Mouse (Mus musculus) liver, embryonic 15.5 days (tissue): ENCODE measurements around the gene Tbx2. TPM values are rescaled to one million over a fixed set of nuclear protein-coding genes. Genes with fewer than 3 reads are reported as not detected.

Experiments used
- ATAC-seq: fragments of 200-750 bp; cut with Nextera tagmentation; 2 replicates; pipeline ENCODE4 v1.8.0; 2017; ENCODE audit warnings: moderate number of reproducible peaks, mild to moderate bottlenecking, moderate library complexity; ENCODE audit not compliant: insufficient read depth
- H3K27ac ChIP-seq: fragments of 300-500 bp; sonication (generic); replicated peaks from 2 replicates; pipeline ENCODE4 v1.5.1; 2015; ENCODE audit warnings: mild to moderate bottlenecking, inconsistent platforms
- H3K27me3 ChIP-seq: fragments of 300-500 bp; sonication (generic); 2 replicates; pipeline ENCODE4 v1.6.1; 2015; ENCODE audit warnings: mild to moderate bottlenecking, inconsistent platforms
- H3K36me3 ChIP-seq: fragments of 300-500 bp; sonication (generic); replicated peaks from 2 replicates; pipeline ENCODE4 v1.6.1; 2015; ENCODE audit warnings: moderate library complexity, mild to moderate bottlenecking, inconsistent platforms
- H3K4me1 ChIP-seq: fragments of 300-500 bp; sonication (generic); replicated peaks from 2 replicates; pipeline ENCODE4 v1.6.1; 2015; ENCODE audit warnings: inconsistent platforms
- H3K4me2 ChIP-seq: fragments of 300-500 bp; sonication (generic); 2 replicates; pipeline ENCODE4 v1.6.1; 2015; ENCODE audit warnings: moderate library complexity, mild to moderate bottlenecking, inconsistent platforms
- H3K4me3 ChIP-seq: fragments of 300-500 bp; sonication (generic); replicated peaks from 2 replicates; pipeline ENCODE4 v1.5.1; 2015; ENCODE audit warnings: mild to moderate bottlenecking, inconsistent platforms
- H3K9ac ChIP-seq: fragments of 300-500 bp; sonication (generic); 2 replicates; pipeline ENCODE4 v1.6.1; 2015; ENCODE audit warnings: moderate library complexity, mild to moderate bottlenecking, inconsistent platforms
- H3K9me3 ChIP-seq: fragments of 300-500 bp; sonication (generic); replicated peaks from 2 replicates; pipeline ENCODE4 v1.6.1; 2016; ENCODE audit warnings: inconsistent platforms
- WGBS: fragments of 180-500 bp; shearing (Covaris S2); methylation state at CpG from one replicate; pipeline ENCODE4 v1.1.7; 2015; ENCODE audit warnings: mixed read lengths; ENCODE audit not compliant: insufficient replicate concordance; 5-methylcytosine and 5-hydroxymethylcytosine counted together
- polyA plus RNA-seq: library from polyadenylated mRNA; unstranded; fragments of >200 nt; fragmentation: Nextera tagmentation; extraction: Ambion mirVana; gene quantifications from 2 replicates; pipeline ENCODE4 v1.2.1, GENCODE M21; 2015

Tbx2 gene
- polyA plus RNA-seq, 1 experiment from 2014 or later, result 0.45 TPM

DNA sequence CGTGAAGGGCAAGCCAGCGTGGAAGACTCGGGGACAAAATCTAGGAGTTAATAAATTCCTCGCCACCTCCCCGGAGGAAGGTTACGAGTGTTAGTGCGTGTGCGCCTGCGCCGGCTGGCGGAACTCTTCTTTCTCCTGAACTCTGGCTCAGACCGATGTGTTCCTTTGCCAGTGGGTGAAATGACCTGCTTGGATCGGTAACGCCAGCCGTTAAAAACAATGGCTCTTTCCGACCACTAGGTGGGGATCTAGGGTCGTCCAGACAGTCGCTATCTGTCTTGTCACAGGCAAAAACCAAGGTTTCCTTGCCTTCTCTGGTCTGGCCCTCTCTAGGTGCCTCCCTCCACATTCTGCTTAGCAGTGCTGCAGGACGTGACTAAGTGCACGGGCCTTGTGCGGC is 16.7 kb downstream of the Tbx2 start:
- peaks cover 64% of the 10 kb centered on the region for H3K27me3 ChIP-seq
- no peaks in the 10 kb centered on the region for H3K36me3 ChIP-seq
- peak overlapping the region; percentile 29 for H3K4me2 ChIP-seq
- H3K9me3 ChIP-seq, result no peaks in the 10 kb centered on the region
- peak; percentile 35; the same call in 1 of the 2 replicates for ATAC-seq
- H3K4me3 ChIP-seq, result no peak overlapping the region
- WGBS, result 5% methylated on average over 21 of the region's 21 CpGs
- H3K27ac ChIP-seq, result no peak overlapping the region
- peaks cover 6% of the 10 kb centered on the region for H3K4me1 ChIP-seq
- no peak overlapping the region for H3K9ac ChIP-seq

DNA sequence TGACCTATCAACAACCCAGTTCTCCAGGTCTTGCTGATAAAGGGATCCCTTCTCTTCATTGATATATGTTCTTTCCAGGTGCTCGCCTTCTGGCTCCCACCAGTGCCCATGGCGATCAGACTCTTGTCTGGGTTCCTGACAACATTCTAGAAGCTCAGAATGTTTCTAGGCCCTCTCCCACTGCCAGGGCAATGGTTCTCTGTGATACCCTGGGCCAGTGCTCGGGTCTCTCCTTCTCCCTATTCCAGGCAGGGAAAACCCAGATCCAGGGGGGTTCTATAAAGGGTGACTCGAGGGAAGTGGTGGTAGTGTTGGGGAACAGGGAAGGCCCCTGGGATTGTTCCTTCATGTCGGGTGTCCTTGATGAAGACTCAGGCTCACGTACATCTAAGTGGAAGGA is 17.9 kb downstream of the Tbx2 start, which contains the start of gene Gm11444:
Gm11444 (minus strand) TSS at position 101 of the 400 bp plus-strand sequence.
- ATAC-seq, result no peak
- H3K9me3 ChIP-seq, result no peaks in the 10 kb centered on the region
- WGBS, result 68% methylated on average over 6 of the region's 6 CpGs

DNA sequence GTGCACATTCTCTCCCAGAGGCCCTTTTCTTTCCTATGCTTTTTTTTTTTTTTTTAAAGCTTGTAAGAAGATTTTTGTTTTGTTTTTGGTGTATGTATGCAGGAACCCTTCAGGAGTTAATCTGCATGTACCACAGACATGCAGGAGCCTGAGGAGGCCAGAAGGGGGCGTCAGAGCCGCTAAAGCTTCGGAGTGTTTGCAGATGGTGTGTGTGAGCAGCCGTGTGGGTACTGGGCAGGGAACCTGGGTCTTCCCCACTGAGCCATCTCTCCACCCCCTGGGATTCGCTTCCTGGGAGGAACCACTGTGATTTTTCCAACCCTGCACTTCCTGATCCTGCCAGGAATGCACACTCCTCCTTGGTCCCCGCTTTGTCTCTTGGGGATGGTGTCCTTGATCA is 18.4 kb downstream of the Tbx2 start:
- WGBS, result 36% methylated on average over 6 of the region's 6 CpGs
- Histone ChIP-seq H3K9ac (no peak overlapping the region), H3K9me3 (no peaks in the 10 kb centered on the region), H3K4me3 (no peak overlapping the region), H3K36me3 (no peaks in the 10 kb centered on the region), H3K27me3 (peaks cover 46% of the 10 kb centered on the region), H3K4me2 (no peak overlapping the region), H3K27ac (no peak overlapping the region), H3K4me1 (no peaks in the 10 kb centered on the region)
- ATAC-seq, result no peak

More for the DNA sequence above, 17.9 kb downstream of the Tbx2 start, which contains the start of gene Gm11444:
- Histone ChIP-seq H3K4me3 (no peak within 1 kb of the TSS), H3K4me2 (no peak within 1 kb of the TSS; the same call in 1 of the 2 replicates), H3K4me1 (no peaks in the 10 kb centered on the region), H3K36me3 (no peaks in the 10 kb centered on the region), H3K27ac (no peak within 1 kb of the TSS), H3K9ac (no peak within 1 kb of the TSS), H3K27me3 (peaks cover 52% of the 10 kb centered on the region)

DNA sequence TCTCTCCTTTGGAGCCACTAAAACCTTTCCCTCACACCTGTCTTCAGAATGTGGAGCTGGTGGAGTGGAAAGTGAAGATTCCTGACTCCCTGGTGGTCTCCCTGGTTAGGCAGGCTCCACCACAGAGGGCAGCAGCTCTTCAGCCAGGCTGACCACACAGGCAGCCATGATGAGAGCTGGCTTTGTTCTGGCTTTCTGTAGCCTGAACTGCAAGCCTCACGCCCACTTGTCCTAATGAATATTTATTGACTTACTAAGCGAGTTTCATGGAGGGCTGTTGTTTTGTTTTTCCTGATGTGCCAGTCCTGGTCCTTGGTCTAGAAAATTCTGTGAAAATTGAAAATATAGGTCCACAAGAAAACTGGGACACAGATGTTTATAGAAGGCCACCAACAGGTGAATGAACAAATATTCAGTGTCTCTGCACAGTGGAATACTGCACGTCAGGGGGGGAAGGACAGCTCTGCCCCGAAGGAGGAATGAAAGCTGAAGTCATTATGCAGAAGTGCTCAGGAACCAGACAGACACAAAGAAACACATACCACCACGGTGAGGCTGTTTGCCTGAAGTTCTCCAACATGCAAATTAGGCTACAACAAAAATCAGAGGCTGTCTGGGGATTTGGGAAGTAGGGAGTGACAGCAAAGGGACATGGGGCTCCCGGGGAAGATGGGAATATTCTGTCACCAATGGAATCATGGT is 25.8 kb downstream of the Tbx2 start:
- ATAC-seq, result no peak
- Histone ChIP-seq H3K27me3 (peaks cover 2% of the 10 kb centered on the region; the same call in 1 of the 2 replicates), H3K4me2 (no peak overlapping the region), H3K9me3 (no peaks in the 10 kb centered on the region), H3K4me1 (no peaks in the 10 kb centered on the region), H3K4me3 (no peak overlapping the region), H3K36me3 (no peaks in the 10 kb centered on the region), H3K27ac (no peak overlapping the region), H3K9ac (no peak overlapping the region)
- WGBS, result 37% methylated on average over 6 of the region's 6 CpGs

DNA sequence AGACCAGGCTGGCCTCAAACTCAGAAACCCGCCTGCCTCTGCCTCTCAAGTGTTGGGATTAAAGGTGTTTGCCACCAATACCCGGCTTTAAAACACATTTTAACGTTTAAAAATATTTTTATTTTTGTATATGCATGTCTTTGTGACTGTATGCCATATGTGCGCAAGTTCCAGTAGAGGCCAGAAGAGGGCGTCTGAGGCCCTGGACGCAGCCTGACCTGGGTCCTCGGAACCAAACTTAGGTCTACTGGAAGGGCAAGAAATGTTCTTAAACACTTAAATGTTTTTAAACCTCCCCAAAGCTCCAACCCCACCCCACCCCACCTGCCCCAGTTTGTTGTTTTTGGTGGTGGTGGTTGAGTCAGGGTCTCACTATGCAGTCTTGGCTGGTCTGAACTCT is 32.0 kb downstream of the Tbx2 start:
- no peak overlapping the region for H3K4me2 ChIP-seq
- 27% methylated on average over 7 of the region's 7 CpGs for WGBS
- no peak for ATAC-seq
- no peaks in the 10 kb centered on the region for H3K4me1 ChIP-seq
- H3K27me3 ChIP-seq, result peaks cover 4% of the 10 kb centered on the region; the same call in 1 of the 2 replicates
- no peaks in the 10 kb centered on the region for H3K36me3 ChIP-seq
- H3K27ac ChIP-seq, result no peak overlapping the region
- H3K9me3 ChIP-seq, result no peaks in the 10 kb centered on the region
- H3K9ac ChIP-seq, result no peak overlapping the region
- no peak overlapping the region for H3K4me3 ChIP-seq

DNA sequence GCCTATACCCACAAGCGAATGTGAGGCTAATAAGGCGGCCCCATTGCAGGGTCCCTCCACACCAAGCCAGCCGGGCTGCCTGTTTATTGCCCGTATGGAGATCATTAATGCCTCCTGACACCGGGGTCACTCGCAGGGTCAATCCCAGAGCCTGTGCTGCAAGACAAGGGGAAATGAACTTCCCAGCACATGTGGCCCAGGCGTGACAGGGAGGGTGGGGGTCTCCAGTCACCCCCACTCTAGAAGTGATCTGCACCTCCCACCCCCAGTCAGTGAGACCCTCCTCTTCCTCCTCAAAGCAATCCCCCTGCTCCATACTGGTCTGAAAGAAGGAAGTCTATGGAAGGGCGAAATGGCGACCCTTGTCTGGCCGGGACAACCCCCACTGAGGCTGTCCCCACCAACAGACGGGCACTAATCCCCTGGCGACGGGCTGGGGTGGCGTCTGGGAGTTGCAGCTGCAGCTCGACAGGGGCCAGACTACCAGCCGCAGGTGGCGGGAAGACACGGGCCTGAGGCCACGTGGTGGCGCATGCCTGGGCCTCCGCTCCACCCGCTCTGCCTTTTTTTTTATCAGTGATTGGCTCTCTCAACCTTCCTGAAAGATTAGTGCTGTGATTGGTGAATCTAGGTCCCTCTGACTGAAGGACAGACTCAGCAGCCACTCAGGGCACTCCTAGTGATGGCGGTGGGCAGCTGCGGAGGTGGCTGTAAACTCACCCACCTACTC is 43.9 kb downstream of the Tbx2 start:
- WGBS, result 63% methylated on average over 24 of the region's 24 CpGs
- no peak overlapping the region for H3K9ac ChIP-seq
- H3K4me2 ChIP-seq, result no peak overlapping the region
- H3K4me3 ChIP-seq, result no peak overlapping the region
- no peaks in the 10 kb centered on the region for H3K36me3 ChIP-seq
- no peak for ATAC-seq
- H3K9me3 ChIP-seq, result no peaks in the 10 kb centered on the region
- no peak overlapping the region for H3K27ac ChIP-seq
- H3K27me3 ChIP-seq, result peaks cover 69% of the 10 kb centered on the region
- H3K4me1 ChIP-seq, result no peaks in the 10 kb centered on the region

DNA sequence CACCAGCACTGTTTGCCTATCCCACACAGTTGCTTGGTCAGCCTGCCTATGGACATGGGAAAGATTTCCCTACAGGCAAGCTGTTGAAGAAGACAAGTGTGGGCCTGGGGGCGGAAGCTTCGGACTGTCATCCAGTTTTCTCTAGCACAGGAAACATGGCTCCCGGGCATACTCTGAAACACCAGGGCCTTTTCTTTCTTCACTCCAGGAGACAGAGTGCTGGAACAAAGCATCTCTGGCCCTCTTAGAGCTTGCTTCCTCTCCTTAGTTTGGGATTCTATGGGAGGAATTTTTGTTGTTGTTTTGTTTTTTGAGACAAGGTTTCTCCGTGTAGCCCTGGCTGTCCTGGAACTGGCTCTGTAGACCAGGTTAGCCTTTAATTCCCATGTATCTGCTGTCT is 52.1 kb downstream of the Tbx2 start:
- 52% methylated on average over 4 of the region's 4 CpGs for WGBS
- H3K9ac ChIP-seq, result no peak overlapping the region
- no peak for ATAC-seq
- no peaks in the 10 kb centered on the region for H3K9me3 ChIP-seq
- peaks cover 99% of the 10 kb centered on the region for H3K27me3 ChIP-seq
- H3K4me2 ChIP-seq, result no peak overlapping the region
- H3K27ac ChIP-seq, result no peak overlapping the region
- peaks cover 6% of the 10 kb centered on the region; the same call in 1 of the 2 replicates for H3K4me1 ChIP-seq
- no peak overlapping the region for H3K4me3 ChIP-seq
- no peaks in the 10 kb centered on the region for H3K36me3 ChIP-seq

DNA sequence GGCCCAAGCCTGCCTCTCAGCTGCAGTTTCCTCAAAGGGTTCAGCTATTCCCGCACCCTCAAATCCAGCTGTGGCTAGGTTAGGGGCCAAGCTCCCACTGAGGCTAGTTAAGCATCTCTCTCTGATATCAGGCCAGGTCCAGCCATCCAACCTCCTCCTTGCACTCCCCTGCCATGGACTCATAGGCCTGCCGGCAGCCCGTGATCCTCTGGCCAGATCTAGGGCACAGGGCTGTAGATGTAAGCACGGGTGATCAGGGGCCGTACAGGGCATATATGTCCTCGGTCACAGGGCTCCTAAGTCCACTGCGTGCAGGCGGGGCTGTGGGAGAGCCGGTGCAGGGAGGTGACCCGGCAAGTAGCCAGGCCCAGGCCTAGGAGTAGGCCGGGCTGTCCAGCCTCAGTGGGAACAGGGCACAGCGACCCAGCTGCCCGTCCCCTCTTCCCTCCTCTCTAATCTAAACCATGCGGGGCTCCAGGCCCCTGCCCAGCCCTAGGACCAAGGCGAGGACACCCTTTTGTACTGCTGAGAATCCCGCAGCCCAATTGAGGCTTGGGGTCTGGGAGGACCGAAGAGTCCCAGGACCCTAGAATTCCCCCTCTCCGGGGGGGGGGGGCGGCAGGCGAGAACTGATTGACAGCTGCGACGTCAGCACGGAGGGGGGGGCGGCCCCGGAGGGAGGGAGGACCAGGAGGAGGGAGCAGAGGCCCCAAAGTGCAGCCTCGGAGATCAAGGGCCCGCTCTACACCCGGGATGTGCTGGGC is 53.5 kb downstream of the Tbx2 start, which contains the start of gene Tbx4:
Tbx4 (plus strand) TSS at position 758 of the 764 bp plus-strand sequence.
- ATAC-seq, result no peak
- Histone ChIP-seq H3K4me1 (peaks cover 6% of the 10 kb centered on the region), H3K4me2 (no peak within 1 kb of the TSS), H3K9ac (no peak within 1 kb of the TSS), H3K4me3 (no peak within 1 kb of the TSS), H3K27ac (no peak within 1 kb of the TSS), H3K27me3 (peaks cover 100% of the 10 kb centered on the region), H3K36me3 (no peaks in the 10 kb centered on the region), H3K9me3 (no peaks in the 10 kb centered on the region)
- 31% methylated on average over 21 of the region's 28 CpGs for WGBS

DNA sequence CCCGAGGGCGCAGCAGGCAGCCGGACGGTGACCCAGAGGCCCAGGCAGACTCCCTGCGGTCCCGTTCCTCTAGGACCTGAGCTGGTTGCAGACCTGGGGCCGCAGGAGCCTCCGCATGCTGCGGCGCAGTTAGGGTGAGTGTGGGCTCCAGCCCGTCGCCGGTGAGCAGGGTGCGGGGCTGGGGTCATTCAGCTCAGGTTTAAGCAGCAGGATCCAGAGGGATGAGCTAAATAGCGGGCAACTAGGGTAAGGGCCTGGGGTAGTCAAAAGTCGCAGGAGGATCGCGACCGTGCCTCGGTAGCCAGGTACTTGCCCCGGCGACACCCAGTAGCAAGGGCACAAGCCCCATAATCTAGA is 54.1 kb downstream of the Tbx2 start:
- no peaks in the 10 kb centered on the region for H3K36me3 ChIP-seq
- ATAC-seq, result no peak
- H3K9ac ChIP-seq, result no peak overlapping the region
- no peaks in the 10 kb centered on the region for H3K9me3 ChIP-seq
- H3K27ac ChIP-seq, result no peak overlapping the region
- no peak overlapping the region for H3K4me3 ChIP-seq
- H3K4me1 ChIP-seq, result peaks cover 6% of the 10 kb centered on the region
- H3K4me2 ChIP-seq, result no peak overlapping the region
- WGBS, result 6% methylated on average over 22 of the region's 22 CpGs
- H3K27me3 ChIP-seq, result peaks cover 100% of the 10 kb centered on the region

DNA sequence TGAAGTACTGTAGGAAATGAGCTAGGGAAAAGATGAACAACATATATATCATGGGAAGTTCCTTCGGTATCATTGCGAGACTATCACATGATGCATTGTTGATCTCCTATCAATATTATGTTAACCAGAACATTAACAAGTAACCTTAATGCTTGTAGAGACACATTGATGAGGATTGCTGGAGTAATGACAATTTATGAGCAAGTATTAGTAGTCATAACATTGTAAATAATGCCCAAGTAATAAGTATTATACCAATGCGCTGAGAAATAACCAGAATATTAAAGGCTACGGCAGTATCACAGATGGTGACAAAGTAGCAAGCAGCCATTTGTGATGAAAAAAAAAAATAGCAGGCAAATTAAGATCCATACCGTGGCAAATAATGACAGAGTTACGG is 54.9 kb downstream of the Tbx2 start:
- Histone ChIP-seq H3K9ac (no peak overlapping the region), H3K4me1 (peaks cover 6% of the 10 kb centered on the region), H3K27me3 (peaks cover 100% of the 10 kb centered on the region), H3K4me2 (no peak overlapping the region), H3K9me3 (no peaks in the 10 kb centered on the region), H3K4me3 (no peak overlapping the region), H3K27ac (no peak overlapping the region), H3K36me3 (no peaks in the 10 kb centered on the region)
- no peak for ATAC-seq
- 25% methylated on average over 6 of the region's 6 CpGs for WGBS
